Mouse (Mus musculus): ENCODE measurements around the gene Rora. TPM values are rescaled to one million over a fixed set of nuclear protein-coding genes. Genes with fewer than 3 reads are reported as not detected.

Gene Rora
- polyA plus RNA-seq, 1 experiment: 4.5 TPM

GRCm38 (mm10) chr9:68914541-68915275 is 261.1 kb downstream of the Rora start:
- TF ChIP-seq POLR2A (IDR thresholded peaks at IDR 0.05; ENCODE audit: low read depth, low read length) (no peak), CTCF (IDR thresholded peaks at IDR 0.05; ENCODE audit: extremely low read depth, insufficient read length, insufficient replicate concordance, low read depth, low read length) (no peak)
- no peaks in the 10 kb centered on the region for H3K36me3 ChIP-seq (ENCODE audit: control insufficient read depth, insufficient read depth, low read length)
- H3K4me1 ChIP-seq (ENCODE audit: control insufficient read depth, insufficient read depth, insufficient read length, low read length): no peaks in the 10 kb centered on the region
- WGBS: 89% methylated on average over 4 of the region's 4 CpGs
- no peak overlapping the region for H3K27ac ChIP-seq (ENCODE audit: insufficient read depth, low read depth, low read length)
- H3K4me3 ChIP-seq (ENCODE audit: low read depth, low read length): no peak overlapping the region
- H3K27me3 ChIP-seq (ENCODE audit: control insufficient read depth, insufficient read depth, low read length): no peaks in the 10 kb centered on the region

GRCm38 (mm10) chr9:68916741-68917140 is 263.2 kb downstream of the Rora start:
- 60% methylated on average over 1 of the region's 1 CpGs for WGBS

GRCm38 (mm10) chr9:68923128-68923601 is 269.6 kb downstream of the Rora start:
- WGBS: 85% methylated on average over 12 of the region's 12 CpGs
- Histone ChIP-seq H3K36me3 (ENCODE audit: control insufficient read depth, insufficient read depth, low read length) (no peaks in the 10 kb centered on the region), H3K27ac (ENCODE audit: insufficient read depth, low read depth, low read length) (no peak overlapping the region), H3K27me3 (ENCODE audit: control insufficient read depth, insufficient read depth, low read length) (no peaks in the 10 kb centered on the region), H3K4me3 (ENCODE audit: low read depth, low read length) (no peak overlapping the region), H3K4me1 (ENCODE audit: control insufficient read depth, insufficient read depth, insufficient read length, low read length) (no peaks in the 10 kb centered on the region)
- TF ChIP-seq CTCF (IDR thresholded peaks at IDR 0.05; ENCODE audit: extremely low read depth, insufficient read length, insufficient replicate concordance, low read depth, low read length) (no peak), POLR2A (IDR thresholded peaks at IDR 0.05; ENCODE audit: low read depth, low read length) (no peak)

More at GRCm38 (mm10) chr9:68916741-68917140, 263.2 kb downstream of the Rora start:
- Histone ChIP-seq H3K4me3 (ENCODE audit: low read depth, low read length) (no peak overlapping the region), H3K36me3 (ENCODE audit: control insufficient read depth, insufficient read depth, low read length) (no peaks in the 10 kb centered on the region), H3K4me1 (ENCODE audit: control insufficient read depth, insufficient read depth, insufficient read length, low read length) (no peaks in the 10 kb centered on the region), H3K27me3 (ENCODE audit: control insufficient read depth, insufficient read depth, low read length) (no peaks in the 10 kb centered on the region), H3K27ac (ENCODE audit: insufficient read depth, low read depth, low read length) (no peak overlapping the region)
- TF ChIP-seq CTCF (IDR thresholded peaks at IDR 0.05; ENCODE audit: extremely low read depth, insufficient read length, insufficient replicate concordance, low read depth, low read length) (no peak), POLR2A (IDR thresholded peaks at IDR 0.05; ENCODE audit: low read depth, low read length) (no peak)

GRCm38 (mm10) chr9:68926406-68926805 is 272.8 kb downstream of the Rora start:
- H3K4me3 ChIP-seq (ENCODE audit: low read depth, low read length): no peak overlapping the region
- no peaks in the 10 kb centered on the region for H3K36me3 ChIP-seq (ENCODE audit: control insufficient read depth, insufficient read depth, low read length)
- TF ChIP-seq POLR2A (IDR thresholded peaks at IDR 0.05; ENCODE audit: low read depth, low read length) (no peak), CTCF (IDR thresholded peaks at IDR 0.05; ENCODE audit: extremely low read depth, insufficient read length, insufficient replicate concordance, low read depth, low read length) (no peak)
- no peak overlapping the region for H3K27ac ChIP-seq (ENCODE audit: insufficient read depth, low read depth, low read length)
- WGBS: 87% methylated on average over 6 of the region's 6 CpGs
- H3K27me3 ChIP-seq (ENCODE audit: control insufficient read depth, insufficient read depth, low read length): no peaks in the 10 kb centered on the region
- H3K4me1 ChIP-seq (ENCODE audit: control insufficient read depth, insufficient read depth, insufficient read length, low read length): no peaks in the 10 kb centered on the region

GRCm38 (mm10) chr9:68933159-68933558 is 279.6 kb downstream of the Rora start:
- TF ChIP-seq CTCF (IDR thresholded peaks at IDR 0.05; ENCODE audit: extremely low read depth, insufficient read length, insufficient replicate concordance, low read depth, low read length): no peak
- TF ChIP-seq POLR2A (IDR thresholded peaks at IDR 0.05; ENCODE audit: low read depth, low read length): no peak
- Histone ChIP-seq H3K36me3 (ENCODE audit: control insufficient read depth, insufficient read depth, low read length) (no peaks in the 10 kb centered on the region), H3K27me3 (ENCODE audit: control insufficient read depth, insufficient read depth, low read length) (no peaks in the 10 kb centered on the region), H3K4me1 (ENCODE audit: control insufficient read depth, insufficient read depth, insufficient read length, low read length) (no peaks in the 10 kb centered on the region), H3K27ac (ENCODE audit: insufficient read depth, low read depth, low read length) (no peak overlapping the region), H3K4me3 (ENCODE audit: low read depth, low read length) (no peak overlapping the region)
- 50% methylated on average over 3 of the region's 3 CpGs for WGBS

GRCm38 (mm10) chr9:68934238-68934637 is 280.7 kb downstream of the Rora start:
- H3K27ac ChIP-seq (ENCODE audit: insufficient read depth, low read depth, low read length): no peak overlapping the region
- H3K36me3 ChIP-seq (ENCODE audit: control insufficient read depth, insufficient read depth, low read length): no peaks in the 10 kb centered on the region
- H3K4me3 ChIP-seq (ENCODE audit: low read depth, low read length): no peak overlapping the region
- no peaks in the 10 kb centered on the region for H3K27me3 ChIP-seq (ENCODE audit: control insufficient read depth, insufficient read depth, low read length)
- WGBS: 87% methylated on average over 4 of the region's 4 CpGs
- TF ChIP-seq CTCF (IDR thresholded peaks at IDR 0.05; ENCODE audit: extremely low read depth, insufficient read length, insufficient replicate concordance, low read depth, low read length) (no peak), POLR2A (IDR thresholded peaks at IDR 0.05; ENCODE audit: low read depth, low read length) (no peak)
- H3K4me1 ChIP-seq (ENCODE audit: control insufficient read depth, insufficient read depth, insufficient read length, low read length): no peaks in the 10 kb centered on the region

- H3K27ac ChIP-seq (ENCODE audit: insufficient read depth, low read depth, low read length): no peak overlapping the region
- no peaks in the 10 kb centered on the region for H3K4me1 ChIP-seq (ENCODE audit: control insufficient read depth, insufficient read depth, insufficient read length, low read length)
- 85% methylated on average over 11 of the region's 11 CpGs for WGBS
- TF ChIP-seq POLR2A (IDR thresholded peaks at IDR 0.05; ENCODE audit: low read depth, low read length): no peak
- TF ChIP-seq CTCF (IDR thresholded peaks at IDR 0.05; ENCODE audit: extremely low read depth, insufficient read length, insufficient replicate concordance, low read depth, low read length): no peak
- H3K36me3 ChIP-seq (ENCODE audit: control insufficient read depth, insufficient read depth, low read length): no peaks in the 10 kb centered on the region
- H3K4me3 ChIP-seq (ENCODE audit: low read depth, low read length): no peak overlapping the region
- no peaks in the 10 kb centered on the region for H3K27me3 ChIP-seq (ENCODE audit: control insufficient read depth, insufficient read depth, low read length)
These were observed 282.0 kb downstream of the Rora start for GRCm38 (mm10) chr9:68935611-68936010.
